Mouse (Mus musculus) bone marrow, adult 2 months (tissue): ENCODE measurements at regions not wholly inside any gene's neighbourhood (a gene's known extent, or its start where the extent isn't known, plus 50 kb on each side); places are given as distances from the start of the nearest gene placed in this dataset.

ENCODE experiments used
- CTCF ChIP-seq: fragments of 200-500 bp; IDR thresholded peaks from 2 replicates; pipeline ENCODE4 v1.5.1; 2011; ENCODE audit warnings: low read length, control low read depth; ENCODE audit not compliant: control insufficient read depth, insufficient read depth
- POLR2A ChIP-seq: fragments of 200-500 bp; IDR thresholded peaks from 2 replicates; pipeline ENCODE4 v1.6.1; 2011; ENCODE audit warnings: low read depth, mild to moderate bottlenecking, control low read depth, low read length, borderline replicate concordance; ENCODE audit not compliant: control insufficient read depth

- no peak for TF ChIP-seq CTCF
- TF ChIP-seq POLR2A, result no peak
These were observed 256.2 kb upstream of the Htr2a start for GRCm38 (mm10) chr14:74384481-74384880.
